Mouse (Mus musculus): ENCODE data around the gene Fxyd5.

Gene Fxyd5

DNA sequence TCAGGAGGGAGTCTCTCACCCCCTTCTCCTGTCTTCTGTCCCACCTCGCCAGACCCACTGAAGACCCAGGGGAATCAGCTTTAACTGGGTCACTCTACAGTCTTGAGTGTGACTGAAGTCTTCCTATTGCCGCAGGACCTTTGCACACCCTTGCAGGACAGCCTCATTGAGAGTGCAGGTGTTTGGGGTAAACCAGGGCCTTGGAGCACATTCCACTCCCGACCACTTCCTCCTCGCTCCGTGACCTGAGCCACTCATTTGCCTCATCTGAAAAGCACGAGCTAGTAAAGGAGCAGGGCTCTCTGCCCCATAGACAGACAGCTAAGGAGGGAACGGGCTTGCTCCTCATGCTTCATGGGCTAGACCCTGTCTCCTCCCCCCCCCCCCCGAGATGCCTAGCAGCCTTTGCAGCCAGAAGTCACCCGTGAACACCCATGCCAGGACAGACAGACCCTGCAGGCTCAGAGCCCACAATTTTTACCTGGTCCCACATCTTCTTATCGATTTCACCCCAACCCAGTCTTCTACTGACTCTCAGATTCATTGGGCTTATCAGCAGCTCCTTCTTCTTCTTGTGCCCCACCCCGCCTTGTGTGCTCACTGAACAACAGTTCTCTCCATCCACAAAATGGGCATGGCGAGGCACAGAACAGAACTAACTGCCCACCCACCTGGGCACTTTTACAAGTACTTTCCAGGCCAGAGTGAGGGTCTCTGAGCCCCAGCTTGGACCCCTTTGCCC, 1.8 kb downstream of the Fxyd5 start:
- no peak for DNase-seq (ENCODE audit: low read depth)

DNA sequence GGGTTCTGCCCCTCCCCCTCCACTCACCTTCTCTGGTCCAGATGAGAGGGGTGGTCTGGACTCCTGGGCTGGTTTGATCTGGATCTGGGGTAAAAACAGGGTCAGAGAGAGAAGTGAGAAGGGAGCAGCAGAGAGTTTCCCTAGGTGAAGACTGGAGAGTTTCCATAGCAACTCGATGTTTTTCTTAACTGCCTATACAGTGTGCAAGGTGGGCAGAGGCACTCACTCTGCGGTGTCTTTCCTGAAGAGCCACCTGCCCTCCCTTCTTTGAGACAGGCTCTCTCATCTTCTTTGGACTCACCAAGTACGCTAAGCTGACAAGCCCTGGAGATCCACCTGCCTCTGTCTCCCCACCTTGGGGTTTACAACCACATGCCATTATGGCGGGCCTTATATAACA, 3.3 kb downstream of the Fxyd5 start:
- DNase-seq (ENCODE audit: low read depth): no peak

DNA sequence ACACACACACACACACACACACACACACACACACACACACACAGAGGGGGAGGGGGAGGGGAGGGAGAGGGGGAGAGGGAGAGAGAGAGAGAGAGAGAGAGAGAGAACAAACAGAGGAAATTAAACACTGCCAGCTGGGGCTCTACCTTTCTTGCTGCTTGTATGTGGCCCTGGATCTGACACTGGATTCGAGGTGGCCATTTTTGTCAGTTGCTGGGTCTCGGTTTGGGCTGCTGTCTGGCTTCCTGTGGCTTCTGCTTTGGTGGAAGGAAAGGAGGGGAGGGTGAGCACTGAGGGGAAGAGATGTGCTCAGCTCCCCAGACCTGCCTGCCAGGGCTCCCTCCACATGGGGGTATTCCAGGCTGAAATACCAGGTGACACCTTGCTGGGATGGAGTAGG, 4.6 kb downstream of the Fxyd5 start:
- DNase-seq (ENCODE audit: low read depth): no peak

DNA sequence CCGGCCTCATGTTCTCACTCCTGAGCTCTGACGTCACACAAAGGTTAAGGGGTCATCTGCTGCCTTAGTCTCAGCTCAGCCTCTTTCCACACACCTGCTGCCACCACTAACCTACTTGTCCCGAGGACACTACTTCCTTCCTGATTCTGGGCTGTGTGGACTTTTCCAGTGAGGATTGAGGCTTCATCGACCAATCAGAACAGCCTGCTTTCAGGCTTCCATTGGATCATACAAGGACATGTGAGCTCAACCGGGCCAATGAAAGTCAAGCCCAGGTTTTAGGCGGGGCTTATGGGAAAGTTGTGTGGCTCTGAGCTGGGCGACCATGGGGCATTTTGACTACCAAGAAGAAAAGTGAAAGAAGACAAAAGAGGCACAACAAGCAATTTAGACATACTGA, 5.4 kb downstream of the Fxyd5 start:
- no peak for DNase-seq (ENCODE audit: low read depth)

- DNase-seq (ENCODE audit: low read depth): no peak
Observed at GRCm38 (mm10) chr7:31035291-31035690, 7.0 kb downstream of the Fxyd5 start.

DNA sequence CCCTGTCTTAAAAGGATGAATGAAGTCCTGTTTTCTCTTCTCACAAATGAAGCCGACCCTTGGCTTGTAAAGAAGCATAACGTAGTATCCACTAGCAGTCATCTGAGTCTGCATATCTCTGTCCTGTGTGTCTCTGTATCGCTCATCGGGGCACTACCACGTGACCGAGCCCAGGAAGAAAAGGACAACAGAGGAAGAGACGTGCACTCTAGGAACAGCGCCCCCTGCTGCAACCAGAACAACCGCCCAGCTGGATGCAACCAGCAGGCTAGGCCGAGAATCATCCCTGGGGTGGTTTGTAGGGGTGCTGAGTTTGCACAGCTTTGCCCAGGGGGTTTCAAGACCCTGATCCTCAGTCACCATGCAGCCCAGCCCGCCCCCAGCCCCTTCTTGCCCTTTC, 7.5 kb downstream of the Fxyd5 start:
- DNase-seq (ENCODE audit: low read depth): no peak

- DNase-seq (ENCODE audit: low read depth): no peak
Observed at GRCm38 (mm10) chr7:31033409-31034165, 8.7 kb downstream of the Fxyd5 start.

- no peak for DNase-seq (ENCODE audit: low read depth)
Observed at GRCm38 (mm10) chr7:31031731-31032130, 10.6 kb downstream of the Fxyd5 start.

DNA sequence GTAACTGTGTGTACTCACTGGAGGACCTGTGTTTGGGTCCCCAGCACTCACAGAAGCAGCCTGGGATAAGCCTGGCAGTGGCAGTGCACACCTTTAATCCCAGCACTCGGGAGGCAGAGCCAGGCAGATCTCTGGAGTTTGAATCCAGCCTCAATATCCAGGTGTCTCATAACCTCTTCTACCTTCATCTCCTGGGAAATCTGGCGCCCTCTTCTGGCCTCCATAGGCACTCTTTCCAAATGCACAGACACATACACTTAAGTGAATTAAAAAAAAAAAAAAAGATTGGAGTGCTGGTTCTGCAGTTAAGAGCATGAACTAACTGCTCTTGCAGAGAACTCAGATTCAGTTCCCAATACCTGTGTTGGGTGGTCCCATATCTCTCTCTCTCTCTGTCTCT, 11.6 kb downstream of the Fxyd5 start:
- no peak for DNase-seq (ENCODE audit: low read depth)

DNA sequence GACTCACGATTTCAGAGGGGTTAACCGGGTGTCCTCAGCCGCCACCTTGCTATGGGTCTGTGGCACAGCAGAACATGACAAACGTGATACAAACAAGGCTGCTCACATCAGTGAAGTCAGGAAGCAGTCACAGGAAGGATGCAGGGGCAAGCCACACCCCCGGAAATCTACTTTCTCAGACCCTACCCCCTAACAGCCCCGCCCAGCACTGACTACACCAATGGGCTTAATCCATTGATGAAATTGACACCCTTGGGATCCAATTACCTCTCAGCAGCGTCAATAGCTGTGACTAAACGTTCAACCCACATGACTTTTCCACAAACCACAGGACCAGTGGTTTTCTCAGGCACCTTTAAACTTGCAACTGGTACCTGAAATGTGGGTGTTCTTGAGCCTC, 13.7 kb downstream of the Fxyd5 start:
- DNase-seq (ENCODE audit: low read depth): no peak

- no peak for DNase-seq (ENCODE audit: low read depth)
Observed at GRCm38 (mm10) chr7:31017104-31017901, 25.0 kb downstream of the Fxyd5 start.

- no peak for DNase-seq (ENCODE audit: low read depth)
Observed at GRCm38 (mm10) chr7:31012971-31013370, 29.3 kb downstream of the Fxyd5 start.

DNA sequence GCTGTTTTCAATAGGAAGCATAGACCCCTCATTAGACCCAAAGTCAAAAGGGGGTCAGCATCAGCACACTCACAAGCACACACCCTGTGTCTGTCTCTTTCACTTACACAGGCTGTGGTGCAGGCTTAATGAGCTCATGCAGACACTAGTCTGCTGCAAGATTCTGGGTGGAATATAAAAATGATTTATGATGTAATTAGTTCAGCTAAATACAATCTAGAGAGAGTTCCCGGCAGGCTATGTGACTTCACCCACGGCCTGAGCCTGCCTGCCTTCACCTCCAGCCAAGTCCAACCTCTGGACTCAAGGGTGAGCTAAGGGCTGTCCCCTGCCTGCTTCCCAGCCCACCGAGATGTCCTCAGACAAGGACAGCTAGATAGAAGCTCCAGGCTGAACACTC, 33.4 kb downstream of the Fxyd5 start:
- no peak for DNase-seq (ENCODE audit: low read depth)

- no peak for DNase-seq (ENCODE audit: low read depth)
Observed at GRCm38 (mm10) chr7:31008175-31008574, 34.1 kb downstream of the Fxyd5 start.

DNA sequence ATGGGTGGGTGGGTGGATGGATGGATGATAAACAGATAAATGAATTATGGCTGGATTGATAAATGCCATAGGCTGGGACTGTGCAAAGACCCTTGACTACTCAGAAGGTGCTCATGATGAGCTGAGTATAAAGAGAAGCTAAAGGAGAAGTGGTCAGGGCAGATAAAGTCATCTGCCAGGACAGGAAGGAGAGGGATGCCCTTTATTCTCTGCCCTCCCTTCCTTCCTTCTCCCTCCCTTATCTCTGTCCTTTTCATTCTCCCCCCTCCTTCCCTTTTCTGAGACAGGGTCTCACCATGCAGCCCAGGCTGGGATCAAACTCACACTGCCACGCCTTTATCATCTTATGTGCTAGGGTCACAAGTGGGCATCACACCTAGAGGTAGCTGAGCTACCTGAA, 34.5 kb downstream of the Fxyd5 start:
- DNase-seq (ENCODE audit: low read depth): no peak

DNA sequence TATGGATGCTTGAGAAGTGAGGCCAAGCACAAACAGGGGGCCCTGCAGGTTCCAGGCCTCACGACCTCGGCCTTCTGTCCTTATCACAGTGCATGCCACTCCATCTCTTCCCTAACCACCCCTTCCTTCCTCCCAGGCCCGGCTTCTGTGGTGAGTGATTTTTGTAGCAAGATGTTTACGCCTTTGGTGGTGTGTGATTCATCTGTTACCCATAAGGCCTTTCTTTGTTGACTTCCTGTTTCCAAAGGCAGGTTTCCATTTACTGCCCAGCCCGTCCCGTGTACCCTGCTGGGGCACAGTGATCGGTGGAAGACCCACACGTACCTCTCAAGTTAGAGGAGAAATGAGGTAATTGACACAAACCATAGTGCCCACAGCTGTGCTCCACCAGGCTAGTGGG, 39.6 kb downstream of the Fxyd5 start:
- DNase-seq (ENCODE audit: low read depth): peak; percentile 71

DNA sequence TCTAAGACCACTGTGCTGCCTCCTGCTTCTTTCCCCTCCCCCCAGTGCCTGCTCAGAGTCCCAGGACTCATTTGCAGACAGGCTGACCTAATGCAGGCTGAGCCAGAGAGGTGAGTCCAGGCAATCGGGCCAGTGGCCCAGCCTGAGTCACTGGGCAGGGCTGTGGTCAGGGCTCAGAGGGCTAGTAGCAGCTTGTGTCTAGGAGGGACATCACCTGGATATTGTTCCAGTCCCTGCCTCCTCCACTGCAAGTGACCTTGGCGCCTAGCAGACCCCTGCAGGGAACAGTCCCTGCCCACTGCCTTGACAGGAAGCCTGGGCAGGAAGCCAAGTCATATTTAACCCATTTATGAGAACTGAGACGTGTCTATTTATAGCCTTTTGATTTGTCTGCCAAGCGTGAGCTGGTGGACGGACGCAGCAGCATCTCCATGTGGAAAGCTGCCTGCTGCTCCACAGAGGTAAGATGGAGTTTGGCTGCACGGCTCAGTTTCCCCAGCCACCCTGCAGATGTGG, 41.7 kb downstream of the Fxyd5 start:
- DNase-seq (ENCODE audit: low read depth): peak; percentile 53

DNA sequence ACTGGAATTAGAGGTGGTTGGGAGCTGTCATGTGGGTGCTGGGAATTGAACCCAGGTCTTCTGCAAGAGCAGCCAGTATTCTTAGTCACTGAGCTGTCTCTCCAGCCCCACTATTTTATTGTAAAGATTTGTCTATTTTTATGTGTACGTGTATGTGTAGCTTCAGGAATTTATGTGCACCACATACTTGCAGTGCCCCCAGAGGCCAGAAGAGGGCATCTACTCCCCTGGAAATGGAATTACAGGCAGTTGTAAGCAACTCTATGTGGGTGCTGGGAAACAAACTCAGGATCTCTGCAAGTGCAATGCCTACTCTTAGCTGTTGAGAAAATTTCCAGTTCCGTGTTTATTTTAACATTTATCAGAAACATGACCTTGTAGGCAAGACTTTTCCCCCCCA, 45.8 kb downstream of the Fxyd5 start:
- no peak for DNase-seq (ENCODE audit: low read depth)

- DNase-seq (ENCODE audit: low read depth): no peak
Observed at GRCm38 (mm10) chr7:30993986-30994385, 48.3 kb downstream of the Fxyd5 start.

DNA sequence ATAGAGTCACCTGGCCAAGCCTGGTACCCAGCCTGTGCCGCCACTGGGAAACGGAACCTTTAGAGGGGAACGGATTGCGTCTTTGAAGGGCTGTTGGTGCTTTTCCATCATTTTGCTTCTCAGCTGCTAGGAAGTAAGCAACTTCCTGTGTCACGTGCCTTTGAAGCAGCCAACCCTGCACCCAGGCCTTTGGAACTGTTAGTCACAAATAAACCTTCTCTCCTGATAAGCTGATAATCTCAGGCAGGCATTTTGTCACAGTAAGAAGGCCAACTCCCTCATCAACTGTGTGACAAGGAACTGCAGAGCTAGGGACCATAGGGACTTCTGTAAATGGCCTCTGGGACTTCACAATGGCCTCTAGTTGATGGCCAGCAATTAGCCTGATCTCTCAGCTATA, 50.1 kb downstream of the Fxyd5 start:
- DNase-seq (ENCODE audit: low read depth): no peak

GRCm38 (mm10) chr7:30988519-30989162, 53.6 kb downstream of the Fxyd5 start:
- DNase-seq (ENCODE audit: low read depth): no peak

DNA sequence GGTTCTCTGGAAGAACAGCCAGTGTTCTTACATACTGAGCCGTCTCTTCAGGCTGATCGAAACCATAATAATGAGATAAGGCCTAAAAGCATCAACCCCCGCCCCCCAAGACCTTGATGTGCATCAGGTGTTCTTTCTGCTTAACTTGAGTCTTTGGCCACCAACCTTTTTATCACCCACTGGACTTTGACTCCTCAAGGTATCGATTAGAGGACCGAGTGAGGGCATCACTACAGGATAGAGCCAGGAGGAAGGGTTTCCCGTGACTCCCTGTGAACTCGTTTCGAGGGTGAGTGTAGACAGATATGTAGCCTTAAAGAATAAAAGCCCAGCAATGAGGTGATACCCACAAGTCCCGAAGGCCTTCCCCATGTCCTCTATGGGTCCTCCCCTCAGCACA, 56.9 kb downstream of the Fxyd5 start:
- no peak for DNase-seq (ENCODE audit: low read depth)

Measured in c-Kit-positive CD71-negative TER-119-negative erythroid progenitor cells, embryonic 14.5 days (primary cell).